Mouse (Mus musculus): ENCODE measurements at regions not wholly inside any gene's neighbourhood (a gene's known extent, or its start where the extent isn't known, plus 50 kb on each side); places are given as distances from the start of the nearest gene placed in this dataset.

- H3K27me3 ChIP-seq (replicated peaks), result no peaks in the 10 kb centered on the region
- peak overlapping the region; percentile 100 for H3K27ac ChIP-seq (ENCODE audit: insufficient read depth, low read depth)
- H3K36me3 ChIP-seq (replicated peaks in 1 of 2; ENCODE audit: control insufficient read depth in 1 of 2, insufficient read depth in 1 of 2, low read length in 1 of 2), result no peaks in the 10 kb centered on the region
- dilution Hi-C loops (cut with MboI; ENCODE audit: extremely low pct_ligation_motif_present, extremely low pct_unique_long_range_greater_than_20kb, low sequenced_read_pairs) (no loop called here), in situ Hi-C loops (cut with MboI; ENCODE audit: low pct_ligation_motif_present, low pct_unique_long_range_greater_than_20kb, low sequenced_read_pairs) (loop anchor here (5.0 kb wide), 1 partner anchor 56 kb away; no protein-coding TSS in a partner anchor)
- DNase-seq (ENCODE audit: extremely low read depth), result no peak
- H3K4me2 ChIP-seq (ENCODE audit: insufficient read depth, low read depth, poor library complexity, severe bottlenecking), result peak overlapping the region; percentile 67; the same call in 1 of the 2 replicates
- peaks cover 51 to 97% of the 10 kb centered on the region in 2 experiments for H3K4me1 ChIP-seq (ENCODE audit: control insufficient read depth in 1 of 2, insufficient read depth in 2 of 2)
- no peaks in the 10 kb centered on the region for H3K79me2 ChIP-seq (replicated peaks; ENCODE audit: control insufficient read depth, extremely low read depth, insufficient read depth, poor library complexity, severe bottlenecking)
- H3K9ac ChIP-seq (ENCODE audit: insufficient read depth, low read depth), result peak overlapping the region; percentile 72
- TF ChIP-seq POLR2A (IDR thresholded peaks at IDR 0.05; ENCODE audit: low read depth, low read length), result no peak
- no peak for TF ChIP-seq ZMIZ1 (IDR thresholded peaks at IDR 0.05; ENCODE audit: low read depth, low read length)
- TF ChIP-seq MAZ (IDR thresholded peaks at IDR 0.05; ENCODE audit: low read depth, low read length), result 0 out of 2 replicates have a peak, but pooled peaks have one; percentile 14
- no peak for TF ChIP-seq USF1 (IDR thresholded peaks at IDR 0.05; ENCODE audit: low read depth, low read length)
- TF ChIP-seq KAT2A (IDR thresholded peaks at IDR 0.05; ENCODE audit: insufficient replicate concordance, low read length), result no peak
- TF ChIP-seq ETS1 (conservative IDR thresholded peaks at IDR 0.05; ENCODE audit: low read depth, low read length), result peak; percentile 67
- TF ChIP-seq HCFC1 (IDR thresholded peaks at IDR 0.05; ENCODE audit: low read depth, low read length), result no peak
- TF ChIP-seq GABPA (IDR thresholded peaks at IDR 0.05; ENCODE audit: insufficient replicate concordance, low read depth, low read length), result no peak
- TF ChIP-seq MAFK (IDR thresholded peaks at IDR 0.05; ENCODE audit: insufficient replicate concordance, low read length), result no peak
- TF ChIP-seq JUN (IDR thresholded peaks at IDR 0.05; ENCODE audit: insufficient read depth, low read depth, low read length), result 0 out of 2 replicates have a peak, but pooled peaks have one; percentile 5
- peak; percentile 33; the same call in 1 of the 2 replicates for TF ChIP-seq MEF2A (IDR thresholded peaks at IDR 0.05; ENCODE audit: borderline replicate concordance, low read depth, low read length)
- TF ChIP-seq PAX5 (IDR thresholded peaks at IDR 0.05; ENCODE audit: low read length), result no peak
- TF ChIP-seq MAX (IDR thresholded peaks at IDR 0.05; ENCODE audit: low read length), result peak; percentile 60
- TF ChIP-seq CHD2 (IDR thresholded peaks at IDR 0.05; ENCODE audit: low read length), result no peak
- no peak for TF ChIP-seq SMC3 (IDR thresholded peaks at IDR 0.05; ENCODE audit: low read depth, low read length)
- TF ChIP-seq MXI1 (IDR thresholded peaks at IDR 0.05; ENCODE audit: low read depth, low read length), result peak; percentile 34; the same call in 1 of the 2 replicates
- TF ChIP-seq NRF1 (IDR thresholded peaks at IDR 0.05; ENCODE audit: low read depth, low read length), result no peak
- TF ChIP-seq CHD1 (IDR thresholded peaks at IDR 0.05; ENCODE audit: low read depth, low read length), result no peak
- no peak for TF ChIP-seq USF2 (conservative IDR thresholded peaks at IDR 0.05; ENCODE audit: low read depth, low read length)
- no peak for TF ChIP-seq ZKSCAN1 (IDR thresholded peaks at IDR 0.05; ENCODE audit: borderline replicate concordance, low read depth, low read length)
- TF ChIP-seq ZNF384 (IDR thresholded peaks at IDR 0.05; ENCODE audit: low read depth, low read length), result no peak
- no peak for TF ChIP-seq POLR2AphosphoS2 (IDR thresholded peaks at IDR 0.05; ENCODE audit: low read depth, low read length)
- TF ChIP-seq BHLHE40 (IDR thresholded peaks at IDR 0.05; ENCODE audit: low read depth, low read length), result no peak
- no peak for TF ChIP-seq SIN3A (IDR thresholded peaks at IDR 0.05; ENCODE audit: low read length)
- TF ChIP-seq IRF4 (IDR thresholded peaks at IDR 0.05; ENCODE audit: low read depth, low read length), result no peak; the same call in 1 of the 2 replicates
- TF ChIP-seq TCF12 (IDR thresholded peaks at IDR 0.05; ENCODE audit: low read depth, low read length), result no peak
- no peak for TF ChIP-seq NELFE (IDR thresholded peaks at IDR 0.05; ENCODE audit: low read depth, low read length)
- TF ChIP-seq TBP (conservative IDR thresholded peaks at IDR 0.05; ENCODE audit: low read depth, low read length), result no peak
- no peak for TF ChIP-seq UBTF (IDR thresholded peaks at IDR 0.05; ENCODE audit: low read depth, low read length)
- no peak for TF ChIP-seq ZC3H11A (IDR thresholded peaks at IDR 0.05; ENCODE audit: low read depth, low read length)
- no peak for TF ChIP-seq JUND (conservative IDR thresholded peaks at IDR 0.05; ENCODE audit: low read depth, low read length)
- TF ChIP-seq RCOR1 (conservative IDR thresholded peaks at IDR 0.05; ENCODE audit: low read depth, low read length), result no peak
- 0 out of 2 replicates have a peak, but pooled peaks have one; percentile 42 for TF ChIP-seq MYC (IDR thresholded peaks at IDR 0.05; ENCODE audit: low read depth, low read length)
- TF ChIP-seq RAD21 (IDR thresholded peaks at IDR 0.05; ENCODE audit: low read depth, low read length), result no peak
- TF ChIP-seq ELF1 (IDR thresholded peaks at IDR 0.05; ENCODE audit: low read depth, low read length), result no peak
- TF ChIP-seq E2F4 (IDR thresholded peaks at IDR 0.05; ENCODE audit: insufficient replicate concordance, low read depth, low read length), result no peak
- no peak for TF ChIP-seq CTCF (conservative IDR thresholded peaks at IDR 0.05 in 1 of 2, IDR thresholded peaks at IDR 0.05 in 1 of 2; ENCODE audit: low read depth in 2 of 2, low read length in 2 of 2)
- no peak for TF ChIP-seq EP300 (IDR thresholded peaks at IDR 0.05; ENCODE audit: low read length)
- no peak overlapping the region for H3K4me3 ChIP-seq (replicated peaks in 1 of 3; ENCODE audit: low read depth in 2 of 3, low read length in 2 of 3, poor library complexity in 1 of 3)
- H3K9me3 ChIP-seq (replicated peaks; ENCODE audit: low read length), result no peaks in the 10 kb centered on the region
Observed at GRCm38 (mm10) chr10:93361654-93362195, 50.8 kb upstream of the Elk3 start.
